Mouse (Mus musculus): ENCODE measurements around the gene Gprc6a. TPM values are rescaled to one million over a fixed set of nuclear protein-coding genes. Genes with fewer than 3 reads are reported as not detected.

Gprc6a gene
- polyA plus RNA-seq (2014; fragmentation: Nextera tagmentation; extraction: Ambion mirVana), result not detected in 2 replicates

GRCm38 (mm10) chr10:51631411-51632136 lies at the start of gene Gprc6a:
Gene Gprc6a, minus strand, starts transcription at chr10:51631461.
- ATAC-seq (replicated peaks; ENCODE audit: low FRiP score), result no peak
- no peak within 1 kb of the TSS for H3K27ac ChIP-seq (ENCODE audit: low read depth, low read length)
- H3K4me3 ChIP-seq (ENCODE audit: low read depth, low read length), result no peak within 1 kb of the TSS
- no peaks in the 10 kb centered on the region for H3K36me3 ChIP-seq (ENCODE audit: control insufficient read depth, insufficient read depth, low read length)
- H3K4me1 ChIP-seq (replicated peaks; ENCODE audit: control insufficient read depth, insufficient read depth, low read length), result no peaks in the 10 kb centered on the region
- no peaks in the 10 kb centered on the region for H3K9me3 ChIP-seq (ENCODE audit: control insufficient read depth, low read length)
- H3K4me2 ChIP-seq (ENCODE audit: low read depth, low read length, severe bottlenecking), result no peak within 1 kb of the TSS
- no peak within 1 kb of the TSS for H3K9ac ChIP-seq (ENCODE audit: low read length)
- WGBS, result 84% methylated on average over 8 of the region's 8 CpGs
- no peaks in the 10 kb centered on the region for H3K27me3 ChIP-seq (ENCODE audit: control insufficient read depth, insufficient read depth, low read length)
- no peak for DNase-seq (ENCODE audit: low spot score)

- Histone ChIP-seq H3K9me3 (ENCODE audit: control insufficient read depth, low read length) (no peaks in the 10 kb centered on the region), H3K4me2 (ENCODE audit: low read depth, low read length, severe bottlenecking) (peak overlapping the region; percentile 73), H3K36me3 (ENCODE audit: control insufficient read depth, insufficient read depth, low read length) (no peaks in the 10 kb centered on the region), H3K27ac (ENCODE audit: low read depth, low read length) (no peak overlapping the region), H3K9ac (ENCODE audit: low read length) (no peak overlapping the region), H3K4me1 (replicated peaks; ENCODE audit: control insufficient read depth, insufficient read depth, low read length) (0 out of 2 replicates have a peak, but pooled peaks cover 2% of the 10 kb centered on the region), H3K4me3 (ENCODE audit: low read depth, low read length) (peak overlapping the region; percentile 42), H3K27me3 (ENCODE audit: control insufficient read depth, insufficient read depth, low read length) (peaks cover 17% of the 10 kb centered on the region)
- peak; percentile 55 for DNase-seq (ENCODE audit: low spot score)
- peak; percentile 11; the same call in 1 of the 2 replicates for ATAC-seq (replicated peaks; ENCODE audit: low FRiP score)
- 4% methylated on average over 10 of the region's 10 CpGs for WGBS
Measured at GRCm38 (mm10) chr10:51678251-51678639, 47.0 kb upstream of the Gprc6a start.

- peak; percentile 70 for DNase-seq (ENCODE audit: low spot score)
- H3K9ac ChIP-seq (ENCODE audit: low read length), result peak within 1 kb of the TSS; percentile 35
- H3K4me2 ChIP-seq (ENCODE audit: low read depth, low read length, severe bottlenecking), result peak within 1 kb of the TSS; percentile 73
- H3K36me3 ChIP-seq (ENCODE audit: control insufficient read depth, insufficient read depth, low read length), result no peaks in the 10 kb centered on the region
- peaks cover 17% of the 10 kb centered on the region for H3K27me3 ChIP-seq (ENCODE audit: control insufficient read depth, insufficient read depth, low read length)
- no peaks in the 10 kb centered on the region for H3K9me3 ChIP-seq (ENCODE audit: control insufficient read depth, low read length)
- peak; percentile 75 for ATAC-seq (replicated peaks; ENCODE audit: low FRiP score)
- peak within 1 kb of the TSS; percentile 42 for H3K4me3 ChIP-seq (ENCODE audit: low read depth, low read length)
- no peak within 1 kb of the TSS for H3K27ac ChIP-seq (ENCODE audit: low read depth, low read length)
- H3K4me1 ChIP-seq (replicated peaks; ENCODE audit: control insufficient read depth, insufficient read depth, low read length), result 0 out of 2 replicates have a peak, but pooled peaks cover 2% of the 10 kb centered on the region
- 1% methylated on average over 38 of the region's 38 CpGs for WGBS
Measured at GRCm38 (mm10) chr10:51677548-51678250, 46.4 kb upstream of the Gprc6a start, which contains the start of gene Rfx6. Gene Rfx6, plus strand, starts transcription at chr10:51677756.

- DNase-seq (ENCODE audit: low spot score) (no peak), ATAC-seq (replicated peaks; ENCODE audit: low FRiP score) (peak; percentile 42; the same call in 1 of the 2 replicates)
- WGBS, result 43% methylated on average over 1 of the region's 1 CpGs
- no peak overlapping the region for H3K27ac ChIP-seq (ENCODE audit: low read depth, low read length)
- no peak overlapping the region for H3K4me2 ChIP-seq (ENCODE audit: low read depth, low read length, severe bottlenecking)
- H3K27me3 ChIP-seq (ENCODE audit: control insufficient read depth, insufficient read depth, low read length), result peaks cover 6% of the 10 kb centered on the region
- H3K36me3 ChIP-seq (ENCODE audit: control insufficient read depth, insufficient read depth, low read length), result no peaks in the 10 kb centered on the region
- H3K4me1 ChIP-seq (replicated peaks; ENCODE audit: control insufficient read depth, insufficient read depth, low read length), result no peaks in the 10 kb centered on the region
- H3K9ac ChIP-seq (ENCODE audit: low read length), result no peak overlapping the region
- no peak overlapping the region for H3K4me3 ChIP-seq (ENCODE audit: low read depth, low read length)
- H3K9me3 ChIP-seq (ENCODE audit: control insufficient read depth, low read length), result no peaks in the 10 kb centered on the region
Measured at GRCm38 (mm10) chr10:51672082-51672779, 41.0 kb upstream of the Gprc6a start.

- Histone ChIP-seq H3K9ac (ENCODE audit: low read length) (no peak overlapping the region), H3K27ac (ENCODE audit: low read depth, low read length) (no peak overlapping the region), H3K4me2 (ENCODE audit: low read depth, low read length, severe bottlenecking) (no peak overlapping the region), H3K4me1 (replicated peaks; ENCODE audit: control insufficient read depth, insufficient read depth, low read length) (no peaks in the 10 kb centered on the region), H3K27me3 (ENCODE audit: control insufficient read depth, insufficient read depth, low read length) (peaks cover 3% of the 10 kb centered on the region), H3K36me3 (ENCODE audit: control insufficient read depth, insufficient read depth, low read length) (no peaks in the 10 kb centered on the region), H3K4me3 (ENCODE audit: low read depth, low read length) (no peak overlapping the region), H3K9me3 (ENCODE audit: control insufficient read depth, low read length) (no peaks in the 10 kb centered on the region)
- WGBS, result 87% methylated on average over 4 of the region's 4 CpGs
- no peak; the same call in 1 of the 2 replicates for ATAC-seq (replicated peaks; ENCODE audit: low FRiP score)
- no peak for DNase-seq (ENCODE audit: low spot score)
Measured at GRCm38 (mm10) chr10:51671583-51671982, 40.3 kb upstream of the Gprc6a start.

- Histone ChIP-seq H3K4me3 (ENCODE audit: low read depth, low read length) (no peak overlapping the region), H3K36me3 (ENCODE audit: control insufficient read depth, insufficient read depth, low read length) (no peaks in the 10 kb centered on the region), H3K4me1 (replicated peaks; ENCODE audit: control insufficient read depth, insufficient read depth, low read length) (no peaks in the 10 kb centered on the region), H3K9me3 (ENCODE audit: control insufficient read depth, low read length) (no peaks in the 10 kb centered on the region), H3K4me2 (ENCODE audit: low read depth, low read length, severe bottlenecking) (no peak overlapping the region), H3K27ac (ENCODE audit: low read depth, low read length) (no peak overlapping the region), H3K9ac (ENCODE audit: low read length) (no peak overlapping the region), H3K27me3 (ENCODE audit: control insufficient read depth, insufficient read depth, low read length) (no peaks in the 10 kb centered on the region)
- no peak for ATAC-seq (replicated peaks; ENCODE audit: low FRiP score)
- no peak for DNase-seq (ENCODE audit: low spot score)
Measured at GRCm38 (mm10) chr10:51669334-51669733, 38.1 kb upstream of the Gprc6a start.

GRCm38 (mm10) chr10:51657324-51657723 lies 26.1 kb upstream of the Gprc6a start:
- H3K4me3 ChIP-seq (ENCODE audit: low read depth, low read length), result no peak overlapping the region
- H3K9me3 ChIP-seq (ENCODE audit: control insufficient read depth, low read length), result no peaks in the 10 kb centered on the region
- WGBS, result 71% methylated on average over 1 of the region's 1 CpGs
- H3K27me3 ChIP-seq (ENCODE audit: control insufficient read depth, insufficient read depth, low read length), result no peaks in the 10 kb centered on the region
- ATAC-seq (replicated peaks; ENCODE audit: low FRiP score) (no peak), DNase-seq (ENCODE audit: low spot score) (no peak)
- no peak overlapping the region for H3K9ac ChIP-seq (ENCODE audit: low read length)
- no peak overlapping the region for H3K27ac ChIP-seq (ENCODE audit: low read depth, low read length)
- no peaks in the 10 kb centered on the region for H3K4me1 ChIP-seq (replicated peaks; ENCODE audit: control insufficient read depth, insufficient read depth, low read length)
- no peak overlapping the region for H3K4me2 ChIP-seq (ENCODE audit: low read depth, low read length, severe bottlenecking)
- H3K36me3 ChIP-seq (ENCODE audit: control insufficient read depth, insufficient read depth, low read length), result no peaks in the 10 kb centered on the region

GRCm38 (mm10) chr10:51649506-51650221 lies 18.4 kb upstream of the Gprc6a start:
- Histone ChIP-seq H3K9ac (ENCODE audit: low read length) (no peak overlapping the region), H3K4me2 (ENCODE audit: low read depth, low read length, severe bottlenecking) (no peak overlapping the region), H3K27me3 (ENCODE audit: control insufficient read depth, insufficient read depth, low read length) (no peaks in the 10 kb centered on the region), H3K27ac (ENCODE audit: low read depth, low read length) (no peak overlapping the region), H3K9me3 (ENCODE audit: control insufficient read depth, low read length) (no peaks in the 10 kb centered on the region), H3K4me1 (replicated peaks; ENCODE audit: control insufficient read depth, insufficient read depth, low read length) (no peaks in the 10 kb centered on the region), H3K36me3 (ENCODE audit: control insufficient read depth, insufficient read depth, low read length) (no peaks in the 10 kb centered on the region), H3K4me3 (ENCODE audit: low read depth, low read length) (no peak overlapping the region)
- DNase-seq (ENCODE audit: low spot score) (no peak), ATAC-seq (replicated peaks; ENCODE audit: low FRiP score) (no peak)
- WGBS, result 74% methylated on average over 3 of the region's 3 CpGs
